Mouse (Mus musculus) forebrain, embryonic 12.5 days (tissue): Measurements from ENCODE around the gene 9030612E09Rik. TPM values are rescaled to one million over a fixed set of nuclear protein-coding genes. Genes with fewer than 3 reads are reported as not detected.

Experiments used
- ATAC-seq: fragments of 200-750 bp; cut with Nextera tagmentation; 2 replicates; pipeline ENCODE4 v1.8.0; 2017; ENCODE audit warnings: moderate TSS enrichment; ENCODE audit not compliant: low FRiP score
- H3K27ac ChIP-seq: fragments of 300-500 bp; sonication (generic); 2 replicates; pipeline ENCODE4 v1.5.1; 2016; ENCODE audit warnings: mild to moderate bottlenecking
- H3K27me3 ChIP-seq: fragments of 300-500 bp; sonication (generic); 2 replicates; pipeline ENCODE4 v1.6.1; 2016; ENCODE audit warnings: mild to moderate bottlenecking
- H3K36me3 ChIP-seq: fragments of 300-500 bp; sonication (generic); replicated peaks from 2 replicates; pipeline ENCODE4 v1.6.1; 2016; ENCODE audit warnings: mild to moderate bottlenecking
- H3K4me1 ChIP-seq: fragments of 300-500 bp; sonication (generic); 2 replicates; pipeline ENCODE4 v1.6.1; 2016
- H3K4me2 ChIP-seq: fragments of 300-500 bp; sonication (generic); 2 replicates; pipeline ENCODE4 v1.6.1; 2016; ENCODE audit warnings: mild to moderate bottlenecking, moderate library complexity
- H3K4me3 ChIP-seq: fragments of 300-500 bp; sonication (generic); replicated peaks from 2 replicates; pipeline ENCODE4 v1.5.1; 2016; ENCODE audit warnings: mild to moderate bottlenecking
- H3K9ac ChIP-seq: fragments of 300-500 bp; sonication (generic); 2 replicates; pipeline ENCODE4 v1.6.1; 2016; ENCODE audit warnings: mild to moderate bottlenecking
- H3K9me3 ChIP-seq: fragments of 300-500 bp; sonication (generic); 2 replicates; pipeline ENCODE4 v1.6.1; 2016
- WGBS: fragments of 180-500 bp; shearing (Covaris S2); methylation state at CpG from one replicate; pipeline ENCODE4 v1.1.7; 2016; 5-methylcytosine and 5-hydroxymethylcytosine counted together
- polyA plus RNA-seq: library from polyadenylated mRNA; unstranded; fragments of >200 nt; fragmentation: Nextera tagmentation; extraction: Ambion mirVana; gene quantifications from 2 replicates; pipeline ENCODE4 v1.2.1, GENCODE M21; 2016

Gene 9030612E09Rik
- polyA plus RNA-seq, result 1.4 and 2.3 TPM in 2 replicates

- peak within 1 kb of the TSS; percentile 94 for H3K27ac ChIP-seq
- no peaks in the 10 kb centered on the region for H3K9me3 ChIP-seq
- H3K27me3 ChIP-seq, result peaks cover 23% of the 10 kb centered on the region
- H3K9ac ChIP-seq, result peak within 1 kb of the TSS; percentile 90
- peak within 1 kb of the TSS; percentile 88 for H3K4me2 ChIP-seq
- peaks cover 32% of the 10 kb centered on the region for H3K4me1 ChIP-seq
- H3K4me3 ChIP-seq, result peak within 1 kb of the TSS; percentile 92
- no peaks in the 10 kb centered on the region for H3K36me3 ChIP-seq
- peak; percentile 86 for ATAC-seq
- under 1% methylated on average over 49 of the region's 91 CpGs for WGBS
Observed at GRCm38 (mm10) chr10:43174326-43175155, at the start of gene 9030612E09Rik, which contains the start of gene Sobp. Gene 9030612E09Rik, plus strand, starts transcription at chr10:43174704. Gene Sobp, minus strand, starts transcription at chr10:43174530.

- Histone ChIP-seq H3K9me3 (no peaks in the 10 kb centered on the region), H3K9ac (no peak overlapping the region), H3K4me2 (no peak overlapping the region), H3K4me3 (no peak overlapping the region), H3K27ac (peak overlapping the region; percentile 8; the same call in 1 of the 2 replicates), H3K27me3 (no peaks in the 10 kb centered on the region), H3K4me1 (peaks cover 31% of the 10 kb centered on the region), H3K36me3 (no peaks in the 10 kb centered on the region)
- WGBS, result 68% methylated on average over 3 of the region's 3 CpGs
- no peak for ATAC-seq
Observed at GRCm38 (mm10) chr10:43128750-43129149, 45.8 kb upstream of the 9030612E09Rik start.

GRCm38 (mm10) chr10:43134027-43134426, 40.5 kb upstream of the 9030612E09Rik start:
- Histone ChIP-seq H3K27me3 (no peaks in the 10 kb centered on the region), H3K4me1 (peaks cover 7% of the 10 kb centered on the region; the same call in 1 of the 2 replicates), H3K36me3 (peaks cover 6% of the 10 kb centered on the region; the same call in 1 of the 2 replicates), H3K27ac (no peak overlapping the region), H3K4me2 (no peak overlapping the region), H3K9me3 (0 out of 2 replicates have a peak, but pooled peaks cover 2% of the 10 kb centered on the region), H3K9ac (no peak overlapping the region), H3K4me3 (no peak overlapping the region)
- 93% methylated on average over 11 of the region's 11 CpGs for WGBS
- no peak for ATAC-seq

GRCm38 (mm10) chr10:43143173-43143572, 31.3 kb upstream of the 9030612E09Rik start:
- ATAC-seq, result no peak

GRCm38 (mm10) chr10:43148456-43148855, 26.0 kb upstream of the 9030612E09Rik start:
- no peak for ATAC-seq
- no peak overlapping the region for H3K4me2 ChIP-seq
- H3K36me3 ChIP-seq, result peaks cover 8% of the 10 kb centered on the region; the same call in 1 of the 2 replicates
- H3K9me3 ChIP-seq, result no peaks in the 10 kb centered on the region
- H3K4me3 ChIP-seq, result no peak overlapping the region
- H3K4me1 ChIP-seq, result peaks cover 1% of the 10 kb centered on the region
- H3K27me3 ChIP-seq, result no peaks in the 10 kb centered on the region
- no peak overlapping the region for H3K9ac ChIP-seq
- WGBS, result 88% methylated on average over 11 of the region's 11 CpGs
- no peak overlapping the region for H3K27ac ChIP-seq

More at GRCm38 (mm10) chr10:43143173-43143572, 31.3 kb upstream of the 9030612E09Rik start:
- H3K36me3 ChIP-seq, result no peaks in the 10 kb centered on the region; the same call in 1 of the 2 replicates
- no peaks in the 10 kb centered on the region for H3K27me3 ChIP-seq
- no peaks in the 10 kb centered on the region for H3K4me1 ChIP-seq
- H3K9me3 ChIP-seq, result no peaks in the 10 kb centered on the region
- no peak overlapping the region for H3K9ac ChIP-seq
- H3K4me2 ChIP-seq, result no peak overlapping the region
- 91% methylated on average over 9 of the region's 9 CpGs for WGBS
- H3K27ac ChIP-seq, result no peak overlapping the region
- H3K4me3 ChIP-seq, result no peak overlapping the region

GRCm38 (mm10) chr10:43152643-43153042, 21.9 kb upstream of the 9030612E09Rik start:
- no peaks in the 10 kb centered on the region for H3K9me3 ChIP-seq
- H3K9ac ChIP-seq, result no peak overlapping the region
- ATAC-seq, result no peak
- no peak overlapping the region for H3K4me2 ChIP-seq
- H3K4me1 ChIP-seq, result peaks cover 25% of the 10 kb centered on the region
- no peaks in the 10 kb centered on the region for H3K27me3 ChIP-seq
- H3K36me3 ChIP-seq, result peaks cover 8% of the 10 kb centered on the region; the same call in 1 of the 2 replicates
- WGBS, result 87% methylated on average over 8 of the region's 8 CpGs
- no peak overlapping the region for H3K27ac ChIP-seq
- no peak overlapping the region for H3K4me3 ChIP-seq

- H3K4me1 ChIP-seq, result peaks cover 31% of the 10 kb centered on the region
- H3K27me3 ChIP-seq, result no peaks in the 10 kb centered on the region
- H3K9me3 ChIP-seq, result no peaks in the 10 kb centered on the region
- H3K27ac ChIP-seq, result peak overlapping the region; percentile 88
- 9% methylated on average over 12 of the region's 12 CpGs for WGBS
- H3K9ac ChIP-seq, result 0 out of 2 replicates have a peak overlapping the region, but pooled peaks have one; percentile 17
- peak overlapping the region; percentile 44 for H3K4me2 ChIP-seq
- no peak overlapping the region; the same call in 1 of the 2 replicates for H3K4me3 ChIP-seq
- peaks cover 11% of the 10 kb centered on the region; the same call in 1 of the 2 replicates for H3K36me3 ChIP-seq
- peak; percentile 89 for ATAC-seq
Observed at GRCm38 (mm10) chr10:43155046-43155560, 19.4 kb upstream of the 9030612E09Rik start.

GRCm38 (mm10) chr10:43158917-43159316, 15.6 kb upstream of the 9030612E09Rik start:
- 89% methylated on average over 5 of the region's 5 CpGs for WGBS

GRCm38 (mm10) chr10:43159333-43159732, 15.2 kb upstream of the 9030612E09Rik start:
- peaks cover 6% of the 10 kb centered on the region; the same call in 1 of the 2 replicates for H3K36me3 ChIP-seq
- WGBS, result 83% methylated on average over 5 of the region's 5 CpGs
- no peak overlapping the region for H3K4me2 ChIP-seq
- H3K27ac ChIP-seq, result no peak overlapping the region
- H3K4me1 ChIP-seq, result peaks cover 24% of the 10 kb centered on the region
- H3K4me3 ChIP-seq, result no peak overlapping the region
- no peak overlapping the region for H3K9ac ChIP-seq
- peaks cover 8% of the 10 kb centered on the region; the same call in 1 of the 2 replicates for H3K9me3 ChIP-seq
- no peak for ATAC-seq
- H3K27me3 ChIP-seq, result no peaks in the 10 kb centered on the region

More at GRCm38 (mm10) chr10:43158917-43159316, 15.6 kb upstream of the 9030612E09Rik start:
- H3K4me3 ChIP-seq, result no peak overlapping the region
- H3K36me3 ChIP-seq, result peaks cover 6% of the 10 kb centered on the region; the same call in 1 of the 2 replicates
- no peak overlapping the region for H3K4me2 ChIP-seq
- peaks cover 29% of the 10 kb centered on the region for H3K4me1 ChIP-seq
- H3K9me3 ChIP-seq, result peaks cover 8% of the 10 kb centered on the region; the same call in 1 of the 2 replicates
- no peak overlapping the region for H3K9ac ChIP-seq
- no peak for ATAC-seq
- H3K27me3 ChIP-seq, result no peaks in the 10 kb centered on the region
- no peak overlapping the region for H3K27ac ChIP-seq

- Histone ChIP-seq H3K9me3 (peaks cover 8% of the 10 kb centered on the region; the same call in 1 of the 2 replicates), H3K4me3 (no peak overlapping the region), H3K36me3 (peaks cover 6% of the 10 kb centered on the region; the same call in 1 of the 2 replicates), H3K27ac (no peak overlapping the region), H3K9ac (no peak overlapping the region), H3K4me1 (peaks cover 12% of the 10 kb centered on the region; the same call in 1 of the 2 replicates), H3K4me2 (no peak overlapping the region), H3K27me3 (no peaks in the 10 kb centered on the region)
- ATAC-seq, result no peak
- WGBS, result 83% methylated on average over 12 of the region's 12 CpGs
Observed at GRCm38 (mm10) chr10:43162318-43162717, 12.2 kb upstream of the 9030612E09Rik start.

GRCm38 (mm10) chr10:43164406-43164805, 10.1 kb upstream of the 9030612E09Rik start:
- Histone ChIP-seq H3K27ac (no peak overlapping the region), H3K4me3 (no peak overlapping the region), H3K36me3 (peaks cover 2% of the 10 kb centered on the region; the same call in 1 of the 2 replicates), H3K27me3 (no peaks in the 10 kb centered on the region), H3K4me2 (no peak overlapping the region), H3K9ac (no peak overlapping the region), H3K4me1 (peaks cover 7% of the 10 kb centered on the region; the same call in 1 of the 2 replicates), H3K9me3 (peaks cover 8% of the 10 kb centered on the region; the same call in 1 of the 2 replicates)
- no peak for ATAC-seq
- WGBS, result 96% methylated on average over 2 of the region's 2 CpGs

- H3K4me1 ChIP-seq, result peaks cover 13% of the 10 kb centered on the region
Observed at GRCm38 (mm10) chr10:43166146-43166545, 8.4 kb upstream of the 9030612E09Rik start.

More at GRCm38 (mm10) chr10:43166146-43166545, 8.4 kb upstream of the 9030612E09Rik start:
- Histone ChIP-seq H3K9me3 (peaks cover 8% of the 10 kb centered on the region; the same call in 1 of the 2 replicates), H3K4me2 (no peak overlapping the region), H3K27ac (no peak overlapping the region), H3K27me3 (no peaks in the 10 kb centered on the region), H3K36me3 (no peaks in the 10 kb centered on the region), H3K4me3 (no peak overlapping the region), H3K9ac (no peak overlapping the region)
- no peak for ATAC-seq
- 92% methylated on average over 1 of the region's 1 CpGs for WGBS
